Mouse (Mus musculus) layer of hippocampus, postnatal 14 days (tissue): Measurements from ENCODE around the gene AU022252. TPM values are rescaled to one million over a fixed set of nuclear protein-coding genes. Genes with fewer than 3 reads are reported as not detected.

Experiments used
- total RNA-seq, 2 experiments: library from RNA; stranded (reverse); gene quantifications; 2 replicates each; pipeline ENCODE4 v1.2.3; 2021

Gene AU022252
- total RNA-seq, 2 experiments from 2014 or later, result 32.4 to 33.2 TPM

Other genes starting within 250 kb of the AU022252 start
- gene Slc2a1, start 124.0 kb downstream of the AU022252 start, total RNA-seq, result 100 to 1,000 TPM in 1 of 2 experiments, 10 to 100 TPM in 1; 89.7 to 110 TPM
- 10 to 100 TPM in 1 of 2 experiments, 1 to 10 TPM in 1; 7.3 to 11.0 TPM for gene Zfp691, start 58.5 kb downstream of the AU022252 start, total RNA-seq
- under 1 TPM; 0.28 to 0.31 TPM for gene Ermap, start 42.7 kb downstream of the AU022252 start, total RNA-seq
- 10 to 100 TPM; 21.1 to 25.3 TPM for gene Svbp, start 37.4 kb downstream of the AU022252 start, total RNA-seq
- under 1 TPM; 0.30 to 0.45 TPM for gene Tmem269, start 14.5 kb downstream of the AU022252 start, total RNA-seq
- 1 to 10 TPM; 9.4 to 9.5 TPM for gene P3h1, start 203 bp upstream of the AU022252 start, total RNA-seq
- gene Cldn19, start 22.7 kb upstream of the AU022252 start, total RNA-seq, result 1 to 10 TPM in 1 of 2 experiments, under 1 TPM in 1; 0.79 to 1.9 TPM
- 100 to 1,000 TPM; 465 to 518 TPM for gene Ybx1, start 61.9 kb upstream of the AU022252 start, total RNA-seq
- 10 to 100 TPM; 19.9 to 20.7 TPM for gene Ppih, start 87.8 kb upstream of the AU022252 start, total RNA-seq
- gene Ccdc30, start 182.8 kb upstream of the AU022252 start, total RNA-seq, result 10 to 100 TPM; 22.0 to 23.4 TPM
- gene Ppcs, start 189.7 kb upstream of the AU022252 start, total RNA-seq, result 1 to 10 TPM; 4.6 to 6.8 TPM
- gene Zmynd12, start 190.1 kb upstream of the AU022252 start, total RNA-seq, result under 1 TPM; 0.51 to 0.69 TPM